Mouse (Mus musculus): ENCODE results near the gene Trappc4. TPM values are rescaled to one million over a fixed set of nuclear protein-coding genes. Genes with fewer than 3 reads are reported as not detected.

Gene Trappc4
- total and polyA plus RNA-seq, 3 experiments, result 129 to 140 TPM; not detected in 1

DNA sequence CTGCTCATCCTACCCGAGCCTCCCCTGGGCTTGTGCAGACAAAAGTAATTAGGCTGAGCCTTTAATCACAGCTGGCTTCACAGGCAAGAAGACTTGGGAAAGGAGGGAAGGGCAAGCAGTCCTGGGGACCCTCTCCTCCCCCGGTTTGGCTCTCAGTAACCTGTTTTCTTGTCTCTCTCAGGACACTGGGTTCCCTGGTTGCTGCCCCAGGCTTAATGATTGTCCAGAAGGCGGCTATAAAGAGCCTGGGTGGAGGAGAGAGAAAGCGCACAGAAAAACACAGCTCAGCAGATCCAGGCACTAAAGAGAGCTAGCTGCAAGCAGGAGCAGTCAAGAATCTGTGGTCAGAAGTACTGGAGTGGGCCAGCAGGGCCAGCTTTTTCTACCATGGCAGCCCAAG lies 9.3 kb downstream of the Trappc4 start:
- H3K27ac ChIP-seq (ENCODE audit: control insufficient read depth, low read depth, low read length), result no peak overlapping the region
- DNase-seq (ENCODE audit: low read depth, low spot score), result no peak
- H3K4me3 ChIP-seq (ENCODE audit: control insufficient read depth in 1 of 2, insufficient read depth in 1 of 2, low read depth in 2 of 2, low read length in 2 of 2), result peak overlapping the region; percentile 72 to 73
- H3K36me3 ChIP-seq (ENCODE audit: control insufficient read depth in 1 of 2, insufficient read depth in 2 of 2, low read length in 2 of 2), result peaks cover 0 to 4% of the 10 kb centered on the region in 2 experiments; a peak in 2 of 4 replicates
- no peaks in the 10 kb centered on the region for H3K9me3 ChIP-seq (replicated peaks; ENCODE audit: insufficient read depth, low read length)
- H3K9ac ChIP-seq (ENCODE audit: control insufficient read depth, low read depth, low read length, poor library complexity, severe bottlenecking), result peak overlapping the region; percentile 80
- peaks cover 8% of the 10 kb centered on the region; the same call in 1 of the 2 replicates for H3K79me2 ChIP-seq (ENCODE audit: control insufficient read depth, insufficient read depth, low read length, poor library complexity)
- no peaks in the 10 kb centered on the region for H3K27me3 ChIP-seq (ENCODE audit: control insufficient read depth in 1 of 2, insufficient read depth in 2 of 2, low read length in 2 of 2)
- peaks cover 0 to 14% of the 10 kb centered on the region in 2 experiments; a peak in 2 of 4 replicates for H3K4me1 ChIP-seq (ENCODE audit: control insufficient read depth in 1 of 2, insufficient read depth in 2 of 2, low read length in 2 of 2)
- no peak for TF ChIP-seq JUND (IDR thresholded peaks at IDR 0.05; ENCODE audit: low read depth, low read length)
- no peak for TF ChIP-seq USF1 (IDR thresholded peaks at IDR 0.05; ENCODE audit: low read depth, low read length)
- no peak for TF ChIP-seq MXI1 (IDR thresholded peaks at IDR 0.05; ENCODE audit: low read depth, low read length)
- no peak for TF ChIP-seq ZNF384 (IDR thresholded peaks at IDR 0.05; ENCODE audit: low read depth, low read length)
- no peak for TF ChIP-seq ZMIZ1 (IDR thresholded peaks at IDR 0.05; ENCODE audit: low read depth, low read length)
- TF ChIP-seq MAX (IDR thresholded peaks at IDR 0.05; ENCODE audit: low read length), result no peak
- no peak for TF ChIP-seq HCFC1 (IDR thresholded peaks at IDR 0.05; ENCODE audit: low read depth, low read length)
- TF ChIP-seq GATA1 (IDR thresholded peaks at IDR 0.05; ENCODE audit: low read depth, low read length), result no peak
- TF ChIP-seq USF2 (IDR thresholded peaks at IDR 0.05; ENCODE audit: borderline replicate concordance in 1 of 2, insufficient read depth in 1 of 2, low read depth in 1 of 2, low read length in 2 of 2), result no peak
- TF ChIP-seq RCOR1 (IDR thresholded peaks at IDR 0.05; ENCODE audit: low read depth, low read length), result no peak
- no peak for TF ChIP-seq MYB (IDR thresholded peaks at IDR 0.05; ENCODE audit: low read depth, low read length)
- TF ChIP-seq CHD2 (IDR thresholded peaks at IDR 0.05; ENCODE audit: low read length), result no peak
- no peak for TF ChIP-seq NRF1 (IDR thresholded peaks at IDR 0.05; ENCODE audit: insufficient read depth, low read depth, low read length, poor library complexity, severe bottlenecking)
- TF ChIP-seq TAL1 (IDR thresholded peaks at IDR 0.05; ENCODE audit: low read length), result no peak
- TF ChIP-seq SMC3 (IDR thresholded peaks at IDR 0.05; ENCODE audit: low read depth, low read length), result no peak
- no peak for TF ChIP-seq POLR2A (IDR thresholded peaks at IDR 0.05; ENCODE audit: control insufficient read depth in 1 of 2, insufficient read depth in 1 of 2, low read depth in 1 of 2, low read length in 2 of 2, poor library complexity in 1 of 2)

- H3K4me3 ChIP-seq (ENCODE audit: control insufficient read depth in 1 of 2, insufficient read depth in 1 of 2, low read depth in 2 of 2, low read length in 2 of 2), result peak within 1 kb of the TSS; percentile 72 to 73
- DNase-seq (ENCODE audit: low read depth, low spot score), result peak; percentile 99
- H3K36me3 ChIP-seq (ENCODE audit: control insufficient read depth in 1 of 2, insufficient read depth in 2 of 2, low read length in 2 of 2), result peaks cover 0 to 4% of the 10 kb centered on the region in 2 experiments; a peak in 2 of 4 replicates
- H3K9me3 ChIP-seq (replicated peaks; ENCODE audit: insufficient read depth, low read length), result no peaks in the 10 kb centered on the region
- H3K27me3 ChIP-seq (ENCODE audit: control insufficient read depth in 1 of 2, insufficient read depth in 2 of 2, low read length in 2 of 2), result no peaks in the 10 kb centered on the region
- H3K9ac ChIP-seq (ENCODE audit: control insufficient read depth, low read depth, low read length, poor library complexity, severe bottlenecking), result peak within 1 kb of the TSS; percentile 80
- peaks cover 0 to 14% of the 10 kb centered on the region in 2 experiments; a peak in 2 of 4 replicates for H3K4me1 ChIP-seq (ENCODE audit: control insufficient read depth in 1 of 2, insufficient read depth in 2 of 2, low read length in 2 of 2)
- H3K79me2 ChIP-seq (ENCODE audit: control insufficient read depth, insufficient read depth, low read length, poor library complexity), result peaks cover 8% of the 10 kb centered on the region; the same call in 1 of the 2 replicates
- peak within 1 kb of the TSS; percentile 60 for H3K27ac ChIP-seq (ENCODE audit: control insufficient read depth, low read depth, low read length)
- peak; percentile 75 for TF ChIP-seq MXI1 (IDR thresholded peaks at IDR 0.05; ENCODE audit: low read depth, low read length)
- TF ChIP-seq SIN3A (IDR thresholded peaks at IDR 0.05; ENCODE audit: low read length), result peak; percentile 87
- TF ChIP-seq TCF12 (IDR thresholded peaks at IDR 0.05; ENCODE audit: low read depth, low read length), result peak; percentile 41; the same call in 1 of the 2 replicates
- peak; percentile 95 for TF ChIP-seq NRF1 (IDR thresholded peaks at IDR 0.05; ENCODE audit: insufficient read depth, low read depth, low read length, poor library complexity, severe bottlenecking)
- no peak for TF ChIP-seq E2F4 (IDR thresholded peaks at IDR 0.05; ENCODE audit: borderline replicate concordance, low read depth, low read length)
- peak; percentile 2; the same call in 1 of the 2 replicates for TF ChIP-seq POLR2AphosphoS5 (IDR thresholded peaks at IDR 0.05; ENCODE audit: borderline replicate concordance, low read depth, low read length)
- 0 out of 2 replicates have a peak, but pooled peaks have one; percentile 27 for TF ChIP-seq MAZ (IDR thresholded peaks at IDR 0.05; ENCODE audit: low read depth, low read length)
- peak; percentile 50; the same call in 1 of the 2 replicates for TF ChIP-seq ETS1 (IDR thresholded peaks at IDR 0.05; ENCODE audit: low read depth, low read length)
- peak; percentile 90 for TF ChIP-seq POLR2AphosphoS2 (IDR thresholded peaks at IDR 0.05; ENCODE audit: low read length)
- peak; percentile 86 for TF ChIP-seq TBP (IDR thresholded peaks at IDR 0.05; ENCODE audit: low read depth, low read length)
- peak; percentile 75 for TF ChIP-seq HCFC1 (IDR thresholded peaks at IDR 0.05; ENCODE audit: low read depth, low read length)
- no peak for TF ChIP-seq ZKSCAN1 (IDR thresholded peaks at IDR 0.05; ENCODE audit: low read depth, low read length)
- TF ChIP-seq MAX (IDR thresholded peaks at IDR 0.05; ENCODE audit: low read length), result peak; percentile 74
- TF ChIP-seq GATA1 (IDR thresholded peaks at IDR 0.05; ENCODE audit: low read depth, low read length), result no peak
- no peak for TF ChIP-seq RCOR1 (IDR thresholded peaks at IDR 0.05; ENCODE audit: low read depth, low read length)
- no peak for TF ChIP-seq CTCF (IDR thresholded peaks at IDR 0.05 in 2 of 3, conservative IDR thresholded peaks at IDR 0.05 in 1 of 3; ENCODE audit: control insufficient read depth in 1 of 3, insufficient read depth in 1 of 3, low read depth in 2 of 3, low read length in 3 of 3, poor library complexity in 1 of 3, severe bottlenecking in 1 of 3)
- TF ChIP-seq MYC (IDR thresholded peaks at IDR 0.05; ENCODE audit: low read depth, low read length), result peak; percentile 62; the same call in 1 of the 2 replicates
- peak; percentile 95 for TF ChIP-seq USF1 (IDR thresholded peaks at IDR 0.05; ENCODE audit: low read depth, low read length)
- TF ChIP-seq POLR2A (IDR thresholded peaks at IDR 0.05; ENCODE audit: control insufficient read depth in 1 of 2, insufficient read depth in 1 of 2, low read depth in 1 of 2, low read length in 2 of 2, poor library complexity in 1 of 2), result peak; percentile 86 to 97
- TF ChIP-seq NELFE (IDR thresholded peaks at IDR 0.05; ENCODE audit: low read depth, low read length), result peak; percentile 94
These were observed 10.6 kb downstream of the Trappc4 start, which contains the start of gene Slc37a4 for GRCm38 (mm10) chr9:44396684-44397411. Slc37a4 (plus strand) TSS chr9:44396852.

All from MEL (cell line).